Mouse (Mus musculus): ENCODE measurements around the gene Vps37c. TPM values are rescaled to one million over a fixed set of nuclear protein-coding genes. Genes with fewer than 3 reads are reported as not detected.

The Vps37c gene
- polyA plus RNA-seq, 1 experiment from 2014 or later = 21.9 TPM

- no peak overlapping the region for H3K4me3 ChIP-seq (ENCODE audit: low read depth, low read length)
- H3K27me3 ChIP-seq (ENCODE audit: control insufficient read depth, insufficient read depth, low read length) = no peaks in the 10 kb centered on the region
- no peaks in the 10 kb centered on the region for H3K36me3 ChIP-seq (ENCODE audit: control insufficient read depth, insufficient read depth, low read length)
- H3K4me2 ChIP-seq = no peak overlapping the region
- H3K4me1 ChIP-seq (ENCODE audit: control insufficient read depth, insufficient read depth, low read length) = peaks cover 14% of the 10 kb centered on the region
- H3K9me3 ChIP-seq (replicated peaks; ENCODE audit: control insufficient read depth, low read length) = no peaks in the 10 kb centered on the region
- ATAC-seq (replicated peaks; ENCODE audit: insufficient number of reproducible peaks, low FRiP score, low TSS enrichment) = no peak
- no peak overlapping the region for H3K27ac ChIP-seq (ENCODE audit: low read depth, low read length)
- no peak overlapping the region for H3K9ac ChIP-seq (ENCODE audit: low read depth, low read length)
- 75% methylated on average over 21 of the region's 21 CpGs for WGBS (ENCODE audit: insufficient replicate concordance)
Measured at GRCm38 (mm10) chr19:10763381-10764031, 75.0 kb downstream of the Vps37c start.

Other genes starting within 250 kb of the Vps37c start
- gene Lrrc10b, start 231.3 kb upstream of the Vps37c start, polyA plus RNA-seq (2014; fragmentation: Nextera tagmentation; extraction: Ambion mirVana) = 0.19 TPM in 1 of 2 replicates, not detected in the other
- gene Ppp1r32, start 205.8 kb upstream of the Vps37c start, polyA plus RNA-seq (2014; fragmentation: Nextera tagmentation; extraction: Ambion mirVana) = not detected in 2 replicates
- gene Cpsf7, start 163.5 kb upstream of the Vps37c start, polyA plus RNA-seq (2014; fragmentation: Nextera tagmentation; extraction: Ambion mirVana) = 39.3 and 41.2 TPM in 2 replicates
- gene Sdhaf2, start 162.6 kb upstream of the Vps37c start, polyA plus RNA-seq (2014; fragmentation: Nextera tagmentation; extraction: Ambion mirVana) = 51.7 and 62.6 TPM in 2 replicates
- 22.9 and 24.4 TPM in 2 replicates for gene Tmem216, start 132.5 kb upstream of the Vps37c start, polyA plus RNA-seq (2014; fragmentation: Nextera tagmentation; extraction: Ambion mirVana)
- 12.8 and 14.3 TPM in 2 replicates for gene Cyb561a3, start 111.6 kb upstream of the Vps37c start, polyA plus RNA-seq (2014; fragmentation: Nextera tagmentation; extraction: Ambion mirVana)
- 31.7 and 32.0 TPM in 2 replicates for gene Tmem138, start 111.4 kb upstream of the Vps37c start, polyA plus RNA-seq (2014; fragmentation: Nextera tagmentation; extraction: Ambion mirVana)
- gene Ddb1, start 83.4 kb upstream of the Vps37c start, polyA plus RNA-seq (2014; fragmentation: Nextera tagmentation; extraction: Ambion mirVana) = 265 and 328 TPM in 2 replicates
- gene Tkfc, start 83.1 kb upstream of the Vps37c start, polyA plus RNA-seq (2014; fragmentation: Nextera tagmentation; extraction: Ambion mirVana) = 13.6 and 14.3 TPM in 2 replicates
- gene Vwce, start 54.5 kb upstream of the Vps37c start, polyA plus RNA-seq (2014; fragmentation: Nextera tagmentation; extraction: Ambion mirVana) = 0.46 and 0.55 TPM in 2 replicates
- not detected in 2 replicates for gene Pga5, start 10.7 kb upstream of the Vps37c start, polyA plus RNA-seq (2014; fragmentation: Nextera tagmentation; extraction: Ambion mirVana)
- gene Cd5, start 50.3 kb downstream of the Vps37c start, polyA plus RNA-seq (2014; fragmentation: Nextera tagmentation; extraction: Ambion mirVana) = 0.39 and 0.72 TPM in 2 replicates
- not detected in 2 replicates for gene Cd6, start 141.3 kb downstream of the Vps37c start, polyA plus RNA-seq (2014; fragmentation: Nextera tagmentation; extraction: Ambion mirVana)
- 0.19 and 0.31 TPM in 2 replicates for gene Slc15a3, start 151.0 kb downstream of the Vps37c start, polyA plus RNA-seq (2014; fragmentation: Nextera tagmentation; extraction: Ambion mirVana)
- 35.5 and 37.2 TPM in 2 replicates for gene Tmem132a, start 181.2 kb downstream of the Vps37c start, polyA plus RNA-seq (2014; fragmentation: Nextera tagmentation; extraction: Ambion mirVana)
- gene Tmem109, start 193.3 kb downstream of the Vps37c start, polyA plus RNA-seq (2014; fragmentation: Nextera tagmentation; extraction: Ambion mirVana) = 66.7 and 71.0 TPM in 2 replicates
- 33.0 and 39.4 TPM in 2 replicates for gene Prpf19, start 206.5 kb downstream of the Vps37c start, polyA plus RNA-seq (2014; fragmentation: Nextera tagmentation; extraction: Ambion mirVana)
- gene Zp1, start 231.9 kb downstream of the Vps37c start, polyA plus RNA-seq (2014; fragmentation: Nextera tagmentation; extraction: Ambion mirVana) = not detected in 2 replicates
- gene Ptgdr2, start 248.4 kb downstream of the Vps37c start, polyA plus RNA-seq (2014; fragmentation: Nextera tagmentation; extraction: Ambion mirVana) = 0.27 TPM in 2 replicates